Mouse (Mus musculus) frontal cortex, postnatal 36 days (tissue): ENCODE results near the gene Taf1c.

Source experiments
- DNase-seq, 2 experiments: peaks; one replicate each; pipeline ENCODE4 v3.0.0; 2022; ENCODE audit warnings: low spot score in 2 of 2

The Taf1c gene

DNA sequence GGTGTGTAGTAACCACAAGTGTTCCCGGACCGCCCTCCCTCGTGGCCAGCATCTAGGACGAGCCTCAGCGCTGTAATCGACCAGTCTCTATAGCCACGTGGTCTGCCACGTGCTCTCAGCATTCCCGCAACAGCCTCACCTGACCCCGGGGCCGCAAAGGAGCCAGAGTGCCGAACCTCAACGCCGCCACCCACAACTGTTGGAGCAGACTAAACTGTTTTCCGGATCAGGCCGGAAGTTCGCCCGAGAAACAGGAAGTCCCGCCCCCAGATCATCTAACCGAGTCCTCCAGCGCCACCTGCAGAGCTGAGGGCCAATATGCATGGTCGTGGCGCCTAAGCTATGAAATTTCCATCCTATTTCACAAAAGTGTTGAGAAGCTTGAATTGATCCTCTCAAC lies at the start of gene Taf1c:
Taf1c (minus strand) TSS at position 227 of the 400 bp plus-strand sequence.
- DNase-seq = peak; percentile 89 to 93

GRCm38 (mm10) chr8:119651324-119651723 lies 46.3 kb upstream of the Taf1c start:
- no peak for DNase-seq

GRCm38 (mm10) chr8:119646846-119647245 lies 41.8 kb upstream of the Taf1c start:
- DNase-seq = no peak

- DNase-seq = no peak
Measured at GRCm38 (mm10) chr8:119646197-119646596, 41.2 kb upstream of the Taf1c start.

DNA sequence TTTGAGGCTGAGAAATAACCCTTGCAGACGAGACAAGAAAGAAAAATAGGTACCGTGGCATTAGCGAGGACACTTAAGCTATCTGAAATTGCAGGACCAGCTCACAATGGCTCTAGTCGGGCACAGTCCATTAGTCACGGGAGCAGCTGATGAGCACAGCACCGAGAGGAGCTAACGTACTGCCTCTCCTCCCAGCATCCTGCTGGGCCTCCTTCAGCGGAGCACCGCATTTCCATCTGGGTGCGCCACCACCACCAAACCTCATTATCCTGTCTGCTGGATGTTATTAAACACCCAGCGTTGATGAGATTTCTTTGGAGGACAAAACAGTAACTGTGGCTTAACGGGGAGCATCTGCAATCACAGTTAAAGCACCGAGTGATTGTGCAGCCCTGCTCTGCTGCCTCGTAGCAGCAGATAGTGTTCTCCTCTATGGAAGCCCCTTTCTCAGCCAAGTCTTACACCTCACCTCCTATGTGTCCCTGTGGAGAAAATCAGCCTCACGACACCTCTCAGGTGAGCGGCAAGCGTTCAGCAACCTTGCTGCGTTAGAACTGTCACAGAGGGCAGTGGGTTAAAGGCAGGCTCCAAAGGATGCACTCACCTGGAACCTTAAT lies 40.1 kb upstream of the Taf1c start:
- DNase-seq = no peak

DNA sequence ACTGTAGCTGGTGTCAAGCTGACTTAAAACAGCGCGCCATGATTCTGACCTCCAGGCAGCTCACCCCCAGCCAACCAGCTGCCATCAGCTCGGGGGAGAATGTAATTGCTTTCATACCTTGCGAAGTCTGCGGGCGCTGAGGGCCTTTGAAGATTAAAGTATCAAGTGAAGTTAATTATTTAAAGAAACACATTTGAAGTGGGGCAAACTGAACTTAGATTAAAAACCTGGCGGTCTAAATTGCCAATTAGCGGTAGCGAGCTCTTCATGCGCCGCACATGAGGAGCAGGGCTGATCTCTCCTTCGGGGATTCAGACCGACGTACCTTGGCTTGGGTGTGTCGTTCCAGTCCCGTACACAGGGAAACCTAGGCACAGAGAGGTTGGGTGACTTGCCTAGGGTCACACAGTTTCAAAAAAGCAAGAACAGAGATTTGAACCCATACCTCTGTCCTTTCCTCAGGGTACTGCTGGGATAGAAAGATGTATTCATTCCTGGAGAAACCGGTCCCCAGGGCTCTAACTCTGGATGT lies 39.5 kb upstream of the Taf1c start:
- DNase-seq = no peak

DNA sequence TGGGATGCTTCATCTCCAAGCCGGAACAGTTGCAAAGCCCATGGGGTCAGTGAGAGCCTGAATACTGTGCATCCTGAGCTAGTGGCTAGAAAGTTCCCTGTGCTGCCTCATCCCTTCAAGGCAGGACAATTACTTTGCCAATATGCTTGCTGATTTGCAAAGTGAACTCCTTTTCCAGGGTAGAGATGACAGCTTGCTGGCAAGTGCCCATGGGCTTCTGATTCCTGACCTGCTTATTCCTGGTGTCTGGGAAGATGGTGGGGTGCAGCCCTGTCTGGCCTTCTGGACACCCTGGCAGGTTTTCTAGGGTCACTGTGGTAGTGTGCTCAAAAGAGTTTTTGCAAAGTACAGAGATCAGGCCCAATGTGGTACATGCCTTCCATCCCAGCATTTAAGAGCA lies 37.9 kb upstream of the Taf1c start:
- DNase-seq = no peak

DNA sequence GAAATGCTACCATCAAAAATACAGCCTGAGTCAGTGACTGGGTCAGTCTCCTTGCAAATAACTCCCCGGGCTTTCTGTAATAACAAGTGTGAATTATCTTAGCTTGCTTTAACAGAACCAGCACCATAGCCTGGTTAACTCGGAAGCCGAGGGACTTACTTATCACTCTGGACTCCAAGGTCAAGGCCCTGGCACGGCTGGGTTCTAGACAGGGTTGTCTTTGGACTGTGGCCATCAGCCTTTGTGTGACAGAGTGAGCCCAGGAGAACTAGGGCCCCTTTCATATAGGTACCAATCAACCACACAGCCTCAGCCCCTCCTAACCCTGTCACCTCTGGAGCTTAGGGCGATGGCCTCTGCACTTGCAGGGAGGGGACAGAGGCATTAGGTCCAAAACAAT lies 36.0 kb upstream of the Taf1c start:
- DNase-seq = no peak

GRCm38 (mm10) chr8:119639798-119640197 lies 34.8 kb upstream of the Taf1c start:
- no peak for DNase-seq

DNA sequence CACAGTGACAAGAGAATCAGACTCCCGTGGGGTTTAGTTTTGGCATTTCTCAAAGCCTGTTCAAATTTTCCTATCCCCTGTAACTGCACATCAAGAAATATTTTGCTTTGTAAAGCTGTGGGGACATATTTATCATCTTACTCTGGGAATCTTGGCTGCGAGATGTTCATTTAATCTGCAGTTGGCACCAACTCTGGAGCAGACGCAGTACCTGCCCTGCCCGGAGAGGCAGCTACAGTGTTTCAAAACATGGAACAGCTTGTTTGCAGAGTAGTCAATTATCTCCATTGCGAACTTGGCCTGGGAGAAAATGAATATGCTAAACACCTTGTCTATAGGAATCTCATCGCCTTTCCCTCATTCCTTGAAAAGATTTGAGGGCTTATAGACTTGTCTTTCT lies 33.2 kb upstream of the Taf1c start:
- DNase-seq = no peak

GRCm38 (mm10) chr8:119637381-119637780 lies 32.4 kb upstream of the Taf1c start:
- no peak for DNase-seq

- no peak for DNase-seq
Measured at GRCm38 (mm10) chr8:119636766-119637165, 31.7 kb upstream of the Taf1c start.

DNA sequence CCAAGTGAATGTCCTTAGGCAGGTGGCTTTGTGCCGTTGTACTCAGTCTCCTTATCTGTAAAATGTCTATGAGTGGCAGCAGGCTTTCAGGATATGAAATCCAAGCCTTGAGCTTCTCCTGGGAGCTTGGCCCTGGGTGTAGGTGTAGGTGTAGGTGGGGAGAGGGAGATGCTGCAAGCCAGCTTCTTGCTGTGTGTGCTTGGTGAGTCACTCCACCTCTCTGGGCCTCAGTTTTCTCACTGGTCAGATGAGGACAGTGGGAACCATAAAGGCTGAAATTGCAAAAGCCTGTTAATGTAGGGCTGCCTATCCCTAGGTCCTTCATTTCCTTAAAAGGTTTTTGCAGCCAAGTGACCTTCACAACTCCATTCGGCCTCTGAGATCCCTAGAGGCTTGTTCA lies 30.9 kb upstream of the Taf1c start:
- DNase-seq = no peak

DNA sequence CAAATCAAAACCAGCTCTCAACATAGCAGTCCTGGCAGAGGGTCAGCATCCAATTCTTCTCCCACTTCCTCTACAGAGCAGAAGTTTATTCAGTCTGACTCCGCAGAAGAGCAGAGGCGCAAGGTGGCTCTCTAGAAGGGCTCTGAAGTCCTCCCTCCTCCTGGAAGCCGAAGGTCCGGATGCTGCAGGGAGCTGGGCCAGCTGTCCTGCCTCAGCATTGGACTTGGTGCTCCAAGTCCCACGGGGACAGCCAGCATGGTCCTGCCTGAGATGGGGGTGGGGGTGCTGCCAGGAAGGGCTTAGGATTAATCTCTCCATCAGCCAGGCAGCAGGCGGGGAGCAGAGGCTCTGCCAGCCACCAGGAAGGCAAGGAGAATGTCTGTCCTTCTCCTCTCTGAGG lies 30.4 kb upstream of the Taf1c start, which contains the start of gene Kcng4:
Kcng4 (minus strand) TSS at position 303 of the 400 bp plus-strand sequence.
- no peak for DNase-seq

DNA sequence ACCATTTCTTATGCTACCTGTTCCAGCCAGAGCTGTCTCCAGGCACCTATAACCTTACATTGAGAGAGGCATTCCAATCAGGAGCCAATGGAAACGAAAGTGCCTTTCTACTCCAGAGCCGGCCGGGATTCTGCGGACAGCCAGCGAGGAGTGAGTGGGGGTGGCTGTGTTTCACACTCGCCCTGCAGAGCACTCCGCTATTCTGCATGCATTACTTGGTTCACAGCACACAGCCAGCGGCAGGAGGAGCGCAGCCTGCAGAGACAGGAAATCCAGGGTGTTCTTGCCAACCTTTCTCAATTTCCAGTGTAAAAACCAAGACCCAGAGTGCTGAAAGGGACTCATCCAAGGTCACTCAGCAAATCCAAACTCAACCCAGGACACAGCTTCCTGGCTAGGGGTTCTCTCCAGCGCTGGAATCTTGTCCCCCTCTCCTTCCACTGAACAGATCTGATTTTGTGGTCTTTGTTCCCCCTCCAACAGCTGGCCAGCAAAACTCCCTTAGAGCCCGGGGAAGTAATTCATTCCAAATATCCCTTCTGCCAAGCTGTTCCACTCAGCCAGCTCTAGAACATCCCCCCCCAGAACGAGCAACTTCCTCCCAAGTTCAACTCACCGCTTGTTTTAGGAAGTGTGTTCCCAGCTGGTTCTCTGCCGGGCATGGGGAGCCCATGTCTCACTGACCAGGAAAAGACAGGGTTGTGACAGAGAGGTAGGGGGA lies 29.8 kb upstream of the Taf1c start:
- peak; percentile 13 to 19 for DNase-seq

GRCm38 (mm10) chr8:119632909-119633308 lies 27.9 kb upstream of the Taf1c start:
- DNase-seq = no peak

DNA sequence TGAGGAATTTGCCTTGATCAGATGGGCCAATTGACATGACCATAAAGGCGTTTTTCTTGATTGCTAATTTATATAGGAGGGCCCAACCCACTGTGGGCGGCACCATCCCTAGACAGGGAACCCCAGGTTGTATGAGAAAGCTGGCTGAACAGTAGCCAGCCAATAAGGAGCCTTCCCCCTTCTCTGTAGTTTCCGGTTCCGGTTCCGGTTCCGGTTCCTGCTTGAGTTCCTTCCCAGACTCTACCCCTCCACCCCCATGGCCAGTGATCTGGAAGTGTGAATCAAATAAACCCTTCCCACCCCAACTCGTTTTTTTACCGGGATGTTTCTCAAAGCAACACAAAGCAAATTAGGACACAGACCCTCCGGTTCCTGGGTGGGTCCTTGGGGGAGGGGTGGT lies 27.2 kb upstream of the Taf1c start:
- no peak for DNase-seq

GRCm38 (mm10) chr8:119630841-119631240 lies 25.8 kb upstream of the Taf1c start:
- no peak for DNase-seq

DNA sequence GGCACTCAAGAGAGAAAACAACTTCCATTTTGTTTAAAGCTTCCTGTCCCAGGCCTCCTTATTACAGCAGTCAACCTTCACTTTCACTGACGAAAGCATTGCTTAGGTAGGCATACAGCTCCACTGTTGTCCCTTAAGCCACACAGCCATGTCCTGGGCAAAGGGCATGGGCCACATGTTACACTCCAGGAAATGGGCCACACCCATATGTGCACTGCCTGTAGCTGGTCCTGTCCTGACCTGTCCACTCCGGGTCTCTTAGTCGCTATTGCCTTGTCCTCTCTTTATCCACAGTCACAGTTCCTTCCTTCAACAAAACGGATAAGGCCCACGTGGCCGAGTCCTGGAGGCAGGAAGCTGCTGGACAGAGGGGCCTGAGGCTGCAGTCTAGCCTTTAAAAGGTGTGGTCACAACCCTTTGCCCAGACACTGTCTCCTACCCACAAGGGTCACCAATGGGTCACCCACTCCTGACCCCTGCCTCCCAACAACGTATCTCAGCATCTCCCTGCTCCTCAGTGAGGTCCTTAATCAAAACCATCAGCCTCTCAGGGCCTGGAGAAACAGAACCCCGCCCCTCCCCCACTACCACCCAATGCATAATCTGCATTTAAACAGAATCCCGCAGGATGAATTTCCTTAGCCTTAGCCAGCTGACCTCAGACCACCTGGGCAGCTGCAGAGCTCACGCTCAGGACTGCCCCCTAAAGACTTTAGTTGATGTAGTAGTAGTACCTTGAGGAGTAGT lies 22.8 kb upstream of the Taf1c start:
- DNase-seq = no peak

DNA sequence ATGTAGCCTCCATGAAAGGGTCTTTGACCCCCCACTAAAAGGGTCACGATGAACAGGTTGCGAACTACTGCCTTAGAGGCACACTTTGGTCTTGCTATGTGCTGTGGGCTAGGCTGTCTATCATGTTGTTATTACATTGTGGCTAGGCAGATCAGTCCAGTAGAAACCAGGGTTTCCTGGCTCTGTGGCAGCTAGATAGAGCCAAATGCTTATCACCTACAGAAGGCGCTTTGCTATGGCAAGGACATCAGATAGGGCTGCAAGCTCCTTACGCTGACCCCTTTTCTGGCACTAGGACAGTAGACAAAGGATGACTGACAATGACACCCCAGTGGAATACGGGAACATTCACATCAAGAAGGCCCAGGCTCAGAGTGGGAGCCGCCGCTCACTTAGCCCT lies 22.2 kb upstream of the Taf1c start:
- no peak for DNase-seq

DNA sequence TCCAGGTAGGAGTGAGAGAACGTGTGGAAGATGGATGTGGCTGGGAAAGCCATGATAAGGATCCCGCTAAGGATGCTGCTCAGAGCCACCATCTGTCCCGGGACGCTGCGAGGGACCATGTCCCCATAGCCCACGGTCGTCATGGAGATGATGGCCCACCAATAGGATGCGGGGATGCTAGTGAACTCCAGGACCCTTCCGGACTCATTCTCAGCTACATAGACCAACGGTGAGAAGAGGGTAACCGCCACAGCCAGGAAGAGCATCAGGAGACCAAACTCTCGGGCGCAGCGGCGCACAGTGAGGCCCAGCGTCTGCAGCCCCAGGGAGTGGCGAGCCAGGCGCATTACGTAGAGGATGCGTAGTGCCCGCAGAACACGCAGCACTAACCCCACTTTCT lies 20.8 kb upstream of the Taf1c start:
- no peak for DNase-seq

- DNase-seq = no peak
Measured at GRCm38 (mm10) chr8:119624916-119625315, 19.9 kb upstream of the Taf1c start.

GRCm38 (mm10) chr8:119623744-119624143 lies 18.7 kb upstream of the Taf1c start:
- DNase-seq = no peak
